Mouse (Mus musculus): ENCODE results near the gene Mex3b.

The Mex3b gene

GRCm38 (mm10) chr7:82866486-82867270, 455 bp upstream of the Mex3b start:
- in situ Hi-C loops (cut with MseI, MboI): no loop called here

- in situ Hi-C loops (cut with MseI, MboI): no loop called here
Measured at GRCm38 (mm10) chr7:82868309-82869230, 1.4 kb downstream of the Mex3b start.

GRCm38 (mm10) chr7:82869231-82870147, 2.4 kb downstream of the Mex3b start:
- in situ Hi-C loops (cut with MseI, MboI): no loop called here

DNA sequence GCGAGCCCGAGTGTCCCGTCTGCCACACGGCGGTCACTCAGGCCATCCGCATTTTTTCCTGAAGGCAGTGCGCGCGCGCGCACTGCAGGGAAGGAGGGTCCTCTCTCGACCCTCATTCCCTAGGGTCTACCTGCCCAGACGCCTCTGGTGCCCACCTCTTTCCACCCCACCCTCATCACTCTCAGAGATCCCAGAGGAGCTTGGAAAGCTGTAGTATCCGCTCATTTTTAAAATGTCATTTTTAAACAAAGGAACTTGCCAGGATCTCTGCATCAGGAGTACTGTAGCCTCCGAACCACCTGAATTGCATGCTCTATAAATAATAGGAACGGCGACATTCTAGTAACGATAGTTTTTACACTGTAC, 3.0 kb downstream of the Mex3b start:
- in situ Hi-C loops (cut with MseI, MboI): no loop called here

DNA sequence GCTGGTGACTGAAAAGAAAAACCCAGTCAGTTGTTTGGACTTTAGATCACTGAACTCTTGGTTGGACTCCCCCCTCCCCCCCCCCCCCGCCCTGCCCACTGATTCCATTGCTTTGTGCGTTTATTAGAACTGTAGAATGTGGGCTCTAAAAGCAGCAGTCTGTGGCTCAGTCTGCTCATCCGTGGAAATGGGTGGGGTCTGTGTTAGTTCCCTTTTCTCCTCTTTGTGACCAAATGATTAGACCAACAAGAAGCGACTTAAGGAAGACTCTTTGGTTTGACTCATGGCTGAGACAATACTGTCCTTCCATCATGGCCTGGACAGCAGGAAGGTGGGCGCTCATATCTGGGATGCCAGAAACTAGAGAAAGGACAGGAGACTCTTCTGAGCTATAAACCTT, 9.4 kb downstream of the Mex3b start:
- in situ Hi-C loops (cut with MseI, MboI): no loop called here

- in situ Hi-C loops (cut with MseI, MboI): no loop called here
Measured at GRCm38 (mm10) chr7:82880016-82880415, 12.9 kb downstream of the Mex3b start.

- in situ Hi-C loops (cut with MseI, MboI): no loop called here
Measured at GRCm38 (mm10) chr7:82880700-82881099, 13.6 kb downstream of the Mex3b start.

DNA sequence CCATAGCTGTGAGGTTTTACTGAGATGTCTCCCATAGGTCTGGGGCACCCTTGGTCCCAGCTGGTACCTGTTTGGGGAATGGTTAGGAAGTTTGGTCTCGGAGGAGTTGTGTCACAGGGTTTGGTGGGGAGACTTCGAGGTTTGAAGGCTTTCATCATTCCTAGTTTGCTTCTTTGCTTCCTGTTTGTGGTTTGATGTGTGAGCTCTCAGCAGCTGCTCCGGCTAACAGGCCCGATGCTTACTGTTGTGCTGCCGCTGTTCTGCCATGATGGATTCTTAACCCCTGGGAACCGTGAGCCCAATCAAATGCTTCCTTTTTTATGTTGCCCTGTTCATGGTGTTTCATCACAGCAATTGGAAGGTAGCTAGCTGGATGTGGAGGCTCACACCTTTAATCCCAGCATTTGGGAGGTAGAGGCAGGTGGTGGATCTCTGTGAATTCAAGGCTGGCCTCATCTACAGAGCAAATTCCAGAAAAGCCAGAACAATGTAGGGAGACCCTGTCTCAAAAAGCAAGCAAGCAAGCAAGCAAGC, 23.3 kb downstream of the Mex3b start:
- in situ Hi-C loops (cut with MseI, MboI): no loop called here

GRCm38 (mm10) chr7:82890875-82891515, 23.9 kb downstream of the Mex3b start:
- in situ Hi-C loops (cut with MseI, MboI): no loop called here

DNA sequence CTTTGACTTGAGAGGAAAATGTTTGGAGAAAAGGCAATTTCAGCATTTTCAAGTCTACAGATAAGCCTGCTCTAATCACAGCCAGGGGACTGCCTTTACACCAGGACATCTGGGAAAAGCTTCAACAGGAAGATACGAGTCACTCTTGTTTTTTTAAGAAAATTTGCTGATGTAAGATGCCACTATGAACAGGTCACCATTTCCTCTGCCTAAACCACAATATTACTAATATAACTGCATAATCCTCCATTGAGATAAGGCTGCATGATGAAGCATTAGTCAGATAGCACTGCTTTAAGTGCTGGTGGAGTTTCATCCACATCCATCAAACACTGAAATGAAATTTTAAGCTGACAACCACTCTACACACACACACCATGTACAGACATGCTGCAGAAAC, 27.2 kb downstream of the Mex3b start:
- in situ Hi-C loops (cut with MseI, MboI): no loop called here

DNA sequence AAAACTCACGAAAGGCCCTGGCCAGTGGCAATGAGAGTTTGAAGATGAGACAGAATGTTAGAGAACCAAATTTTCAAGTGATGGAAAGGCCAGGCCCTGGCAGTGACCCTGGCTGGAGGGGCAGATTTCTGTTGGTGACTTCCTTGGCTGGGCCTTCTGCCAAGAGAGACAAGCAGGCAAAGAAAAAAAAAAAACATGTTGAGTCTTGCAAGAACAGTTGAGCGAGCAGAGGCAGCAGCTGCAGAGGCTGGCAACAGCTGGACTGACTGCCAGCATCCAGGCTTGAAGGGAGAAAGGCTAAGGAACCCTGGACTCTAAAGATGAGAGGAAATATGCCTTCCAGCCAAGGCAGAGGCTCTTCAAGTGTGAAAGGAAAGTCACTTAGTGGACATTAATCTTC, 28.5 kb downstream of the Mex3b start:
- in situ Hi-C loops (cut with MseI, MboI): no loop called here

- in situ Hi-C loops (cut with MseI, MboI): no loop called here
Measured at GRCm38 (mm10) chr7:82896750-82897149, 29.6 kb downstream of the Mex3b start.

DNA sequence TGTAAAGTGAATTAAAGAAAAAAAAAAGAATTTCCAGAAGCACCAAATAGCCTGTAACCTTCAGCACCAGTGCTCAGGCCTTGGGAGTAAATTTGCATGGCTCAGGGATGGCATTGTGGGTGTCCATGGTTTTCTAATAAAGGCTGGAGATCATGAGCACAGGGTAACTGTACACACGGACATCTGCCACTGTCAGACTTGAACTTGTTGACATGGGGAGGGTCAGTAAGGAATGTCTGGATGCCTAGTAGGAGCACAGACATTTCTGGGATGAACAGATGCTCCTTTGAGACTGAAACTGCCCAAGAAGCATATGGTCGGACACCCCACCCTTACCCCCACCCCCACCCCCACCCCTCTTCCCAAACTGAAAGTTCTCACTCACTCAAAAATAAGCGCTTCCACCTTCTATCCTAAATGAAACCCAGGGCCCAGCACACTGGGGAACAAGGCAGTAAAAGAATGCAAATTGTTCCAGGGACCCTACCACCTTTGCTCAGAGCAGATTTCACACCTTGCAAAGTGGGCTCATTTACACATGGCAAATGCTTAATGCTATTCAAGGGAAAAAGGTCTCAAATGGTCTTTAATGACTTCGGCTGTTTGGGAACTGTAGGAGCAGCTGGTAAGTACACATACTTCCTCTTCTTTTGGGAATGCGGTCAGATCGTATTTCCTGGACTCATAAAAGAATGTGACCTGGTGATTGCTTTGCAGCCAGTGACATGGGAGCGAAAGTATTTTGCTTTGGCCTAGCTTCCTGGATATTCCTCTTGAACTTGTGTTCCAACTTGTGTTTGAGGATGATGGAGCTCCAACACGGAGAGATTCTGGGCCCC, 32.5 kb downstream of the Mex3b start:
- in situ Hi-C loops (cut with MseI, MboI): no loop called here

DNA sequence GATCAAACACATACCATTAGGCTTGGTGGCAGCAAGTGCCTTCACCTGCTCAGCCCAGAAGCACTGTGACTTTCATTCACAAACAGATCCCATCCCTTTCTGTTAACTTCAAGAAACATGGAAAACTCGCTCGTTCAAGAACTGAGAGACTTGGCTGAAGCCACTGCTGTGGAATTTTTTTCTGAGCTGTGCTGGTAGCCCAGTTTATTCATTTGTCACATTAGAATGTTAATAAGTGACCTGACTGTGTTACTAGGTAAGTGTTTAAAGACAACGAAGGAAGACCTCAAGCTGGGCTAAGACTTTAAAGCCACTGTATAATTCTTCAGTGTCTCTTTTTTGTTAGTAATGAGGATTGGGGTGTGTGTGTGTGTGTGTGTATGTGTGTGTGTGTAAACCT, 35.9 kb downstream of the Mex3b start:
- in situ Hi-C loops (cut with MseI, MboI): no loop called here

GRCm38 (mm10) chr7:82905527-82905926, 38.4 kb downstream of the Mex3b start:
- in situ Hi-C loops (cut with MseI, MboI): no loop called here

- in situ Hi-C loops (cut with MseI, MboI): no loop called here
Measured at GRCm38 (mm10) chr7:82907081-82907480, 39.9 kb downstream of the Mex3b start.

GRCm38 (mm10) chr7:82910536-82911384, 43.6 kb downstream of the Mex3b start:
- in situ Hi-C loops (cut with MseI, MboI): no loop called here

- in situ Hi-C loops (cut with MseI, MboI): no loop called here
Measured at GRCm38 (mm10) chr7:82911501-82911900, 44.4 kb downstream of the Mex3b start.

- in situ Hi-C loops (cut with MseI, MboI): no loop called here
Measured at GRCm38 (mm10) chr7:82914297-82914696, 47.2 kb downstream of the Mex3b start.

Measured in mouse trophoblast stem cell (cell line).